21 mouse cellular contexts compared by ENCODE assay signal in the genomic region with DNA sequence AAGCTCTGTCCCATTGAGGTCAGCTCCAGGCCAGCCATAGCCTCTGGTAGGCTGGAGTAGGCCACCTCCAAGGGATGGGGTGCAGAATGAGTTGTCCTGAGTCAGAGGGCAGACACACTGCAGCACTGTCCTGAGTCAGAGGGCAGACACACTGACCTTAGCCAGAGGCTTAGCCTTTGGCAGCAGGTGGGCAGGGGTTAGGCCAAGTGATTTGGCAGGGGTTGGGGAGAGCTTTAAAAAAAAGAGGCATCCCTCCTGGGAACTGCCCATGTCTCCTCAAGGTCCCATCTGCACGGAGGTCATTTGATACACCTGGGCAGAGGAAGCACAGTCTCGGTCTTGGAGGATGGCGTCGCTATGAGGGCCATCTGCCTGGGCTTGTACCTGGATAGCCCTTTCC. TPM values are rescaled to one million over a fixed set of nuclear protein-coding genes. Genes with fewer than 3 reads are reported as not detected.
DNase-seq lines count a peak whose midpoint lies in the region; ATAC-seq lines count a peak whose summit lies in the region.
"Had no signal": no experiment of that assay in that cellular context is flagged by ENCODE, and none has a peak within 500 bp of the region (broad histone marks: within the 10 kb centered on the region; RNA-seq: fewer than 3 reads in every experiment).

No protein-coding gene starts in this region.

- no peak overlapping the region for H3K27ac ChIP-seq in hindbrain, embryonic 13.5 days
- no peak overlapping the region for H3K27ac ChIP-seq in hindbrain, embryonic 11.5 days (ENCODE audit: low read depth, low read length)
- H3K27ac ChIP-seq: forebrain, embryonic 13.5 days; heart, embryonic 15.5 days; hindbrain, embryonic 10.5 days had no signal

- 87% methylated on average over 4 of the region's 4 CpGs for WGBS in hindbrain, embryonic 13.5 days
- 83% methylated on average over 4 of the region's 4 CpGs for WGBS in hindbrain, embryonic 11.5 days

- no peak overlapping the region for H3K4me3 ChIP-seq in hindbrain, embryonic 13.5 days
- H3K4me3 ChIP-seq in hindbrain, embryonic 11.5 days (ENCODE audit: low read depth, low read length) = no peak overlapping the region
- H3K4me3 ChIP-seq: forebrain, embryonic 13.5 days; heart, embryonic 15.5 days had no signal

- H3K27me3 ChIP-seq in hindbrain, embryonic 13.5 days = peaks cover 31% of the 10 kb centered on the region; the same call in 1 of the 2 replicates
- H3K27me3 ChIP-seq in hindbrain, embryonic 11.5 days (ENCODE audit: control insufficient read depth, insufficient read depth, low read length) = peaks cover 10% of the 10 kb centered on the region; the same call in 1 of the 2 replicates
- H3K27me3 ChIP-seq: heart, embryonic 15.5 days had no signal

- no peak overlapping the region for H3K4me2 ChIP-seq in hindbrain, embryonic 13.5 days
- H3K4me2 ChIP-seq in hindbrain, embryonic 11.5 days (replicated peaks; ENCODE audit: low read depth, low read length) = no peak overlapping the region
- H3K4me2 ChIP-seq: forebrain, embryonic 13.5 days; heart, embryonic 15.5 days had no signal

- intact Hi-C loops in gastrocnemius, postnatal 36 days (cut with DNase I) = no loop called here
- intact Hi-C loops in gastrocnemius, postnatal 14 days (cut with DNase I; ENCODE audit: low total_unique reads) = no loop called here

- ATAC-seq in hindbrain, embryonic 13.5 days (ENCODE audit: low FRiP score) = no peak
- ATAC-seq in hindbrain, embryonic 11.5 days (ENCODE audit: low FRiP score) = no peak
- ATAC-seq: forebrain, embryonic 13.5 days; forebrain, postnatal 0 days; hindbrain, embryonic 16.5 days; inflammation-experienced regulatory T-cells, adult 6 months; intestine, postnatal 0 days had no signal

- H3K4me1 ChIP-seq in hindbrain, embryonic 13.5 days (replicated peaks) = peaks cover 4% of the 10 kb centered on the region; the same call in 1 of the 2 replicates
- H3K4me1 ChIP-seq in hindbrain, embryonic 11.5 days (replicated peaks; ENCODE audit: control insufficient read depth, insufficient read depth, low read length) = no peaks in the 10 kb centered on the region
- H3K4me1 ChIP-seq: forebrain, embryonic 13.5 days; heart, embryonic 15.5 days had no signal

- no peaks in the 10 kb centered on the region for H3K9me3 ChIP-seq in hindbrain, embryonic 13.5 days
- H3K9me3 ChIP-seq in hindbrain, embryonic 11.5 days (ENCODE audit: control insufficient read depth, low read length) = no peaks in the 10 kb centered on the region
- H3K9me3 ChIP-seq: forebrain, embryonic 13.5 days; G1E; heart, embryonic 15.5 days; hindbrain, embryonic 10.5 days had no signal

- peaks cover 93% of the 10 kb centered on the region for H3K36me3 ChIP-seq in hindbrain, embryonic 13.5 days
- no peaks in the 10 kb centered on the region for H3K36me3 ChIP-seq in hindbrain, embryonic 11.5 days (ENCODE audit: control insufficient read depth, insufficient read depth, low read length)

- DNase-seq in gastrocnemius, adult 18-20 months (ENCODE audit: low spot score) = peak; percentile 61
- DNase-seq in gastrocnemius, postnatal 36 days = no peak
- DNase-seq in hindbrain, embryonic 11.5 days (ENCODE audit: low spot score) = no peak
- peak; percentile 38 for DNase-seq in gastrocnemius, postnatal 14 days
- DNase-seq in layer of hippocampus, adult 18-20 months (ENCODE audit: low spot score in 2 of 2) = no peak
- DNase-seq in layer of hippocampus, postnatal 10 days (ENCODE audit: low spot score in 2 of 2) = no peak
- DNase-seq: adrenal gland, postnatal 25 days; cerebellum, adult 18-20 months; cerebellum, postnatal 10 days; forebrain, postnatal 0 days; heart, postnatal 14 days; kidney, adult 8-10 months had no signal

- peak overlapping the region; percentile 43; the same call in 1 of the 2 replicates for H3K9ac ChIP-seq in hindbrain, embryonic 13.5 days
- no peak overlapping the region for H3K9ac ChIP-seq in hindbrain, embryonic 11.5 days (ENCODE audit: low read depth, low read length)
- H3K9ac ChIP-seq: forebrain, postnatal 0 days; heart, embryonic 15.5 days had no signal

RNA-seq across cellular contexts. Expression of a gene that starts 36.1 kb away (rescaled TPM):
- total RNA-seq in gastrocnemius, adult 18-20 months (2021) = not detected
- not detected for total RNA-seq in gastrocnemius, postnatal 36 days (2021)
- 0.96 and 1.2 TPM in 2 replicates for polyA plus RNA-seq in hindbrain, embryonic 13.5 days (2015; fragmentation: Nextera tagmentation; extraction: Ambion mirVana)
- 0.20 TPM in 1 of 2 replicates, not detected in the other for polyA plus RNA-seq in hindbrain, embryonic 11.5 days (2014; fragmentation: Nextera tagmentation; extraction: Ambion mirVana)
- total RNA-seq in gastrocnemius, postnatal 14 days (2021) = not detected
- not detected for total RNA-seq in layer of hippocampus, adult 18-20 months (2021)
- total RNA-seq in layer of hippocampus, postnatal 10 days (2021) = under 1 TPM in 1 of 2 experiments, not detected in 1; 0.22 TPM
- total RNA-seq: adrenal gland, postnatal 25 days; G1E; heart, postnatal 14 days had no signal
- polyA plus RNA-seq: embryonic facial prominence, embryonic 11.5 days; G1E; inflammation-experienced regulatory T-cells, adult 6 months had no signal

RNA-seq across cellular contexts. Expression of a gene that starts 48.7 kb away (rescaled TPM):
- total RNA-seq in gastrocnemius, adult 18-20 months (2021) = 1 to 10 TPM; 4.8 to 7.5 TPM
- total RNA-seq in gastrocnemius, postnatal 36 days (2021) = 1 to 10 TPM; 5.4 to 6.6 TPM
- polyA plus RNA-seq in hindbrain, embryonic 13.5 days (2015; fragmentation: Nextera tagmentation; extraction: Ambion mirVana) = 6.6 and 6.7 TPM in 2 replicates
- 3.5 TPM in 2 replicates for polyA plus RNA-seq in hindbrain, embryonic 11.5 days (2014; fragmentation: Nextera tagmentation; extraction: Ambion mirVana)
- 10 to 100 TPM; 10.5 to 12.2 TPM for total RNA-seq in gastrocnemius, postnatal 14 days (2021)
- total RNA-seq in layer of hippocampus, adult 18-20 months (2021) = 10 to 100 TPM; 79.8 to 88.1 TPM
- total RNA-seq in layer of hippocampus, postnatal 10 days (2021) = 10 to 100 TPM; 73.3 to 77.4 TPM
- polyA plus RNA-seq: inflammation-experienced regulatory T-cells, adult 6 months had no signal

Comparison
In these comparisons a context has a peak if more than half of its experiments do, and no peak if none do; other contexts are left out.
1. DNase-seq: peak in gastrocnemius, adult 18-20 months (single experiment) and gastrocnemius, postnatal 14 days (single experiment); none in gastrocnemius, postnatal 36 days (0 of 2), hindbrain, embryonic 11.5 days (single experiment), layer of hippocampus, adult 18-20 months (0 of 2) and layer of hippocampus, postnatal 10 days (0 of 2).
2. RNA of a gene that starts 48.7 kb away (total RNA-seq): 79.8 to 88.1 TPM in layer of hippocampus, adult 18-20 months and 73.3 to 77.4 TPM in layer of hippocampus, postnatal 10 days; 10.5 to 12.2 TPM in gastrocnemius, postnatal 14 days, 4.8 to 7.5 TPM in gastrocnemius, adult 18-20 months and 5.4 to 6.6 TPM in gastrocnemius, postnatal 36 days; every median in the first group is over 4 times any median in the second.